Mouse (Mus musculus) cortical plate, adult 2 months (tissue): ENCODE data around the gene Cdh3. TPM values are rescaled to one million over a fixed set of nuclear protein-coding genes. Genes with fewer than 3 reads are reported as not detected.

ENCODE experiments used
- H3K27ac ChIP-seq: fragments of 200-500 bp; 2 replicates; pipeline ENCODE4 v1.5.1; 2012; ENCODE audit warnings: low read length, control low read depth, inconsistent platforms; ENCODE audit not compliant: insufficient read depth
- H3K4me1 ChIP-seq: fragments of 200-500 bp; 2 replicates; pipeline ENCODE4 v1.6.1; 2011; ENCODE audit warnings: low read length; ENCODE audit not compliant: control insufficient read depth, insufficient read depth
- H3K4me3 ChIP-seq: fragments of 200-500 bp; 2 replicates; pipeline ENCODE4 v1.5.1; 2011; ENCODE audit warnings: mild to moderate bottlenecking, low read length, control low read depth; ENCODE audit not compliant: insufficient read depth
- CTCF ChIP-seq: fragments of 200-500 bp; IDR thresholded peaks from 2 replicates; pipeline ENCODE4 v1.5.1; 2011; ENCODE audit warnings: mild to moderate bottlenecking, control low read depth, low read length; ENCODE audit not compliant: insufficient read depth; ENCODE audit errors: extremely low read depth
- POLR2A ChIP-seq: fragments of 200-500 bp; IDR thresholded peaks from 2 replicates; pipeline ENCODE4 v1.6.1; 2011; ENCODE audit warnings: mild to moderate bottlenecking, low read length, control low read depth; ENCODE audit not compliant: insufficient read depth; ENCODE audit errors: extremely low read depth
- polyA plus RNA-seq: library from polyadenylated mRNA; depleted of rRNA; stranded (reverse); fragments of >200 nt; gene quantifications from 2 replicates; pipeline ENCODE4 v1.2.3, GENCODE M21; 2012

Gene Cdh3
- polyA plus RNA-seq, 1 experiment: 0.13 TPM

DNA sequence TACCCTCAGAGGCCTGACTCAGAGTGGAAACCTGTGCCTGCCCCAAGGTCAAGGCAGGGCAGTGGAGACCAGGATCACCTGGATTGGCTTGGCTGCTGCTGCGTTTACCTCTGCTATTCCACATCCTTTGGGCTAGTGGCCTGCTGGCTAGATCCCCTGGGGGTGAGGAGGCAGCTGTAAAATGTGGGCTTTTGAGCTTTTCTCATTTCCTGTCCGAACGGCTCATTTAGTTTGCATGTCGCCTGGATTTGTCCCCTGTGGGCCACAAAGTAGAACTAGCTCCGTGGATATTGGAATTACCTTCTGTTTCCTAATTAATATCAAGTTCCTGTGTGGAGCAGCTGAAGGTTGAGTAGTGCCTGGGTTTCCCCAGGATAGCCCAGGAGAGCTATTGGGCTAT lies 28.5 kb downstream of the Cdh3 start:
- H3K4me1 ChIP-seq: no peaks in the 10 kb centered on the region
- TF ChIP-seq POLR2A (no peak), CTCF (no peak)
- H3K27ac ChIP-seq: no peak overlapping the region
- H3K4me3 ChIP-seq: no peak overlapping the region

DNA sequence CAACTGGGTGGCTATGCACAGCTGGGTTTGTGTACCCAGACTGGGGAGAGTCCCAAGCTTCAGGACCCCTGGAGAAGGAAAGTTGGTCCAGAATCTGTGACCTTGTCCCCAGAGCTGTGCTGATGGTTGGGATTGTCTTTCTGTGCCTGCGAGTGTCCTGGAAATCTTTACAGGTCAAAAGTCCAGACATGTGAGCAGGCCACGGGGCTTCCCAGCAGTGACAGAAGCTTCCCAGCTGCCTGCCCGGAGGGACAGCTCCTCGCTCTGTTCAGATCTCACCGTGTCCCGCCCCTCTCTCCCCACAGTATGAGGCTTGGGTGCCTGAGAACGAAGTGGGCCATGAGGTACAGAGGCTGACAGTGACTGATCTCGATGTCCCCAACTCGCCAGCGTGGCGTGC lies 30.3 kb downstream of the Cdh3 start:
- no peak for TF ChIP-seq POLR2A
- TF ChIP-seq CTCF: no peak
- H3K4me3 ChIP-seq: no peak overlapping the region
- H3K4me1 ChIP-seq: no peaks in the 10 kb centered on the region
- no peak overlapping the region for H3K27ac ChIP-seq

DNA sequence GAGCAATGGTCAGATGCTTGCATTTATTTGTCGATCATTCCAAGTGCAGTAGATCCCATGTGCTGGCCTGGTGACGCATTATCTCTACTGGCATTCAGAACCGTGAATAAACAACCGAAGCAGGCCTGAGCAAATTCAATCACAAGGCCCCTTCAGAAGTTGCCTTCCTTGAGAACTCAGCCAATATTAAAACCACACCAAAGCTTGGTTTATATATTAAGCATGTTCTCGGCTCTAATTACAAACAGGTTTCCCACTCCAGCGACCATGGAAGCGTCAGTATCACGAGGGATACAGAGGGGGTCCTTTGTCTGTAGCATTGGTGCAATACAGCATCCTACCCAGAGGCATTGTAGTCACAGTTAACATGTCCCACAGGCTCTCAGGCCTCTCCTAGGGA lies 32.4 kb downstream of the Cdh3 start:
- no peak for TF ChIP-seq CTCF
- no peak for TF ChIP-seq POLR2A
- H3K4me1 ChIP-seq: no peaks in the 10 kb centered on the region

DNA sequence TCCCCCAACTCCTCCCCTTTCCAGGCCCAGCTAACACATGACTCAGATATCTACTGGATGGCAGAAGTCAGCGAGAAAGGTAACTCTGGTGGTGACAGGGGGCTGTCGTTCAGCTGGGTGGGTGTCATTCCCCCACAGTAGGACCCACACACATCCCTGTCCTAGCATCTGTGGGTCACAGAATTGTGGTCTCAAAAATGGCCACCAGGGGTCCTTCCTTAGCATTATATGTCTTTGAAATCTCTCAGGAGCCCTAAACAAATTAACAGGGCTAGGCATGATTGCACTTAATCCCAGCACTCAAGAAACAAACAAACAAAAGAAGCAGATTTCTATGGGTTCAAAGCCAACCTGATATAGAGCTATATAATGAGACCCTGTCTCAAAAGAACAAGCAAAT lies 34.5 kb downstream of the Cdh3 start:
- no peaks in the 10 kb centered on the region for H3K4me1 ChIP-seq
- TF ChIP-seq CTCF: no peak
- TF ChIP-seq POLR2A: no peak
- H3K27ac ChIP-seq: no peak overlapping the region
- no peak overlapping the region for H3K4me3 ChIP-seq

More for the DNA sequence above, 32.4 kb downstream of the Cdh3 start:
- no peak overlapping the region for H3K4me3 ChIP-seq
- H3K27ac ChIP-seq: no peak overlapping the region

DNA sequence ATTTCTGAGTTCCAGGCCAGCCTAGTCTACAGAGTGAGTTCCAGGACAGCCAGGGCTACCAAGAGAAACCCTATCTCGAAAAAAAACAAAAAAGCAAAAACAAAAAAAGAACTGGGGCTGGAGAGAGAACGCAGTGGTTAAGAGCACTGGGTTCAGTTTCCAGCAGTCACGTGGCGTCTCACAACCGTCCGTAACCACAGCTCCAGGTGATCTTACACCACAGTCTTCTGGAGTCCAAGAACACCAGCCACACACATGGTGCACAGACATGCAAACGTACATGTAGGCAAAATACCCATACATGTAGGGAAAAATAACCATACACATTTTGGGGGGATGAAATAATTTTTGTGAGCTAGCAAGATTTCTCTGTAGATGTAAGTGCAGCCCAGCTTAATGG lies 36.1 kb downstream of the Cdh3 start:
- H3K4me1 ChIP-seq: no peaks in the 10 kb centered on the region
- H3K27ac ChIP-seq: no peak overlapping the region
- no peak overlapping the region for H3K4me3 ChIP-seq
- no peak for TF ChIP-seq CTCF
- no peak for TF ChIP-seq POLR2A

DNA sequence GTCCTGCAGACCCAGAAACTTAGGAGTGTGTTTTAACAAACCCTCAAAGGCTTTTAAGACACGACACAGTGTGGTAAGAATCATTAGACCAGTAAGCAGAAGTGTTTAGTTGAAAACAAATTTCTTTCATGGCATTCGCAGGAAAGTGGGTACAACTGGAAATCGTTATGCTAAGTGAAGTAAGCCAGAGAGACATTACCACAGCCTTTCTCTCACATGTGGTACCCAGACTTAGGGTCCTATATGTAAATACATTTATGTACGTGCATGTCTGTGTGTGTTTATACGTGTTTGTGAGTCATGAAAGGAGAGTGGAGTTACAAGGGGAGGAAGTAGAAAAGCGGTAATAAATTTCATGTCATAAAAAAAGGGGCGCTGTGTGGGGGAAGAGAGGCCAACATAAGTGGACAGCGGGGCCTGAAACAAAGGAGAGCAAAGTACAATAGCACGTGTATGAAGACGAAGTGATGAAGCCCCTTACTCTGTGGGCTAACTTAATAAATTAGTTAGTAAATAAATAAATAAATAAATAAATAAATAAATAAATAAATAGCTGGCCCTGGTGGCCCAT lies 37.8 kb downstream of the Cdh3 start:
- Histone ChIP-seq H3K4me1 (no peaks in the 10 kb centered on the region), H3K4me3 (no peak overlapping the region), H3K27ac (no peak overlapping the region)
- TF ChIP-seq CTCF (no peak), POLR2A (no peak)

DNA sequence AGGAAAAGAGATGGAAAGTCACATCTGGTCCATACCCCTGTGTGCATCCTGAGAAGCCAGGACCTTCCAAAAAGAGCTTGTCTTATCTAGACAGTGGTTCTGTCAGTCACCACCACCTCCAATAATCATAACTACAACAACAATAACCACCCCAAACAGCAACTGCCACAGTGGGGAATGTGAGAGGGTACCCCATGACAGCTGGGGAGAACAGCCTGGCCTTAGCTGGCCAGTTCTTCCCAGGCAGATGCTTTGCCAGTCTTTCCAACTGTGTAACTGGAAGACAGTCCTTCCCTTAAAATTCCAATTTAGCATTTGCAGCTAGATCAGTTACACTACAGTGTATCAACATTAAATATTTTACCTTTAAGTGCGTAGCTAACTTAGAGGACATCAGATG lies 40.2 kb downstream of the Cdh3 start:
- H3K27ac ChIP-seq: no peak overlapping the region
- H3K4me1 ChIP-seq: no peaks in the 10 kb centered on the region
- TF ChIP-seq CTCF (no peak), POLR2A (no peak)
- no peak overlapping the region for H3K4me3 ChIP-seq

DNA sequence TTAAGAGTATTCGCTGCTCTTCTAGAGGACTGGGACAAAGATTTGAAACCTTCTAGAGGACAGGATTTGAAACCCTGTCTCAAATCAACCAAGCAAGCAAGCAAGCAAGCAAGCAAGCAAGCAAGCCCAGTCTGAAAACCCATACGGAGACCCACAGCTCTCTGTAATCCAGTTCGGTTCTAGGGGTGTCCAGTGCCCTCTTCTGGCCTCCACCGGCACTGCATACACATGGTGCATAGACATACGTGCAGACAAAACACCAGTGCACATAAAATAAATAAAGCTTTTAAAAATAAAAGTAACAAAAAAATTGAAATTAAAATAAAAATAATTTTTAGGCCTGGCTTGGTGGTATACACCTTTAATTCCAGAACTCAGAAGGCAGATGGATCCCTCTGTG lies 43.3 kb downstream of the Cdh3 start:
- Histone ChIP-seq H3K4me3 (no peak overlapping the region), H3K27ac (no peak overlapping the region), H3K4me1 (no peaks in the 10 kb centered on the region)
- TF ChIP-seq POLR2A (no peak), CTCF (no peak)

DNA sequence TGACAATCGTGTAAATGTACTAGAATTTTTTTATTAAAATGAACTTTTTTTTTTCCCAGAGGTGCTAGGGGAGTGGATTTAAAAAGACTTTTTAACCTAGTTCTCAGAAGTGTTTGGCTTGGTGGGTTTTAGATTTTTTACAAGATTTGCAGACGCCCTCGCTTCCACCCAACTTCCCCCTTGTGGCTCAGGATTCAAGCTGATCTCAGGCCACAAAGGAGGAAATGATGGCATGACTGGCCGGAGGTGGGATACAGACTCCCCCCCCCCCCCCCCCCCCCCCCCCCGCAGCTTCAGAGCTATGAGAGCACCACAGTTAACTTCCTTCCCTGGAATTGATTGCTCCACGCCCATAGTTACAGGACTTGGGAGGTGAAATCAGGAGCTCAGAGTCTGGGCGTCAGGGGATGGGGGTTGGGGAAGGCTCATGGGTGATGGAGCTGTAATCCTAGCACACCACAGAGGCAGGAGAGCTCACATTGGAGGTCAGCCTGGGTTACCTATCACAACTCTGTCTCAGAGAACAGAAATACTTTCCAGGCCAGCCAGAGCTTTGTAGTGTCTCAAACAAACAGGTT lies 45.5 kb downstream of the Cdh3 start:
- H3K27ac ChIP-seq: no peak overlapping the region
- no peak for TF ChIP-seq CTCF
- no peak for TF ChIP-seq POLR2A
- no peaks in the 10 kb centered on the region for H3K4me1 ChIP-seq
- H3K4me3 ChIP-seq: no peak overlapping the region

DNA sequence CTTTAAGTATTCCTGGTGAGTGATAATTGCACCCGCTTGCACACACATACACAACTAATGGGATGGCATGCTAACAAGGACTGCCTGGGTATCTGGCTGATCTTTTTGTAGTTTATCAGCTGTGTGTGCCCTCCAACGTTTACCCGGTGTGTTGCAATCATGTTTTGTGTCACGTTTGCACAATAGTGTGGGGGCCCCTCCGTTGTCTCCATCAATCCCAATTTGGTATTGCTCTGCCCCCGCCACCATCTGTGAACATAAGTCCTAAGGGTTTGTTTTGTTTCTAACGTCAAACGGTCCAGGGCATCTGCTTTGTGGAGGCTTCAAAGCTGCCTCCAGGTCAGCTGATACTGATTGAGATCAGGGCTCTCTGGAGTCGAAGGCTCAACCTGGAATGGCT lies 49.2 kb downstream of the Cdh3 start:
- Histone ChIP-seq H3K4me3 (no peak overlapping the region), H3K27ac (no peak overlapping the region), H3K4me1 (no peaks in the 10 kb centered on the region)
- TF ChIP-seq POLR2A (no peak), CTCF (no peak)
